Mouse (Mus musculus) spleen, adult 2 months (tissue): ENCODE measurements around the gene Socs3. TPM values are rescaled to one million over a fixed set of nuclear protein-coding genes. Genes with fewer than 3 reads are reported as not detected.

Source experiments
- DNase-seq, 2 experiments: peaks; one replicate each; pipeline versions ENCODE4 v3.0.0 to v3.0.0-alpha.2; 2012 to 2021; ENCODE audit warnings: low spot score in 2 of 2, low read depth in 1 of 2
- H3K27ac ChIP-seq: fragments of 200-500 bp; 2 replicates; pipeline ENCODE4 v1.5.1; 2012; ENCODE audit warnings: low read length, inconsistent platforms; ENCODE audit not compliant: insufficient read depth
- H3K27me3 ChIP-seq: fragments of 200-500 bp; 2 replicates; pipeline ENCODE4 v1.6.1; 2012; ENCODE audit warnings: mild to moderate bottlenecking, moderate library complexity, low read length, inconsistent platforms; ENCODE audit not compliant: control insufficient read depth, insufficient read depth
- H3K36me3 ChIP-seq: fragments of 200-500 bp; 2 replicates; pipeline ENCODE4 v1.6.1; 2012; ENCODE audit warnings: mild to moderate bottlenecking, low read length, inconsistent platforms; ENCODE audit not compliant: control insufficient read depth, insufficient read depth
- H3K4me1 ChIP-seq: fragments of 200-500 bp; 2 replicates; pipeline ENCODE4 v1.6.1; 2011; ENCODE audit warnings: inconsistent platforms; ENCODE audit not compliant: control insufficient read depth, insufficient read depth, insufficient read length
- H3K4me3 ChIP-seq: fragments of 200-500 bp; 2 replicates; pipeline ENCODE4 v1.5.1; 2011; ENCODE audit warnings: mild to moderate bottlenecking, inconsistent platforms; ENCODE audit not compliant: insufficient read depth, insufficient read length; ENCODE audit errors: extremely low read depth
- CTCF ChIP-seq: fragments of 200-500 bp; IDR thresholded peaks from 2 replicates; pipeline ENCODE4 v1.5.1; 2011; ENCODE audit warnings: mild to moderate bottlenecking, inconsistent platforms; ENCODE audit not compliant: insufficient read depth, insufficient read length, insufficient replicate concordance; ENCODE audit errors: extremely low read depth
- POLR2A ChIP-seq: fragments of 200-500 bp; IDR thresholded peaks from 2 replicates; pipeline ENCODE4 v1.6.1; 2011; ENCODE audit warnings: low read depth, low read length, inconsistent platforms
- WGBS: fragments of 180-500 bp; shearing (Covaris S2); methylation state at CpG from one replicate; pipeline ENCODE4 v1.1.7; 2018; 5-methylcytosine and 5-hydroxymethylcytosine counted together
- polyA plus RNA-seq: library from polyadenylated mRNA; depleted of rRNA; stranded (reverse); fragments of >200 nt; gene quantifications from 2 replicates; pipeline ENCODE4 v1.2.3, GENCODE M21; 2012

Gene Socs3
- polyA plus RNA-seq, 1 experiment: 22.0 TPM

DNA sequence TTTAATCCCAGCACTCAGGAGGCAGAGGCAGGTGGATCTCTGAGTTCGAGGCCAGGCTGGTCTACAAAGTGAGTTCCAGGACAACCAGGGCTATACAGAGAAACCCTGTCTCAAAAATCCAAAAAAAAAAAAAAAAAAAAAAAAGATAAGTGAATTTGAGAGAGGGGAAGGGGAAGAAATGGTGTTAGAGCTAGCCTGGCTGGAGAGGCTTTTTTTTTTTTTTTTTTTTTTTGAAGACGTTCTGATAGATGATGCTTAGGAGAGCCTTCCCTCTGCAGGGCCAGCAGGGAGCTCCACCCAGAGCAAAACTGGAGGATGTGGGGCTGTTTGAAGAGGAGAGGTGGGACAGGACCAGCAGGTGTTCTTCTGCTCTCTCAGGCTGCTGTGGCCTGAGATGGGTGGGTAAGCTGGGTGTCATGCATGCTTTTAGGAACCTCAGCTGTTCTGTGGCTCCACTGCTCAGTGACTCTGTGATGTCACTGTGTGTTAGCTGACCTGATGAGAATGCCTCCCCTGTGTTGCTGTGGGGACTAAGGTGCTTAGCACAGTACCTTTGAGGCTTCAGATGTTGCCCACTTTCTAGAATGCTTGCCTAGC lies 1.9 kb upstream of the Socs3 start:
- Histone ChIP-seq H3K4me3 (no peak overlapping the region), H3K27ac (no peak overlapping the region), H3K4me1 (peaks cover 31% of the 10 kb centered on the region), H3K27me3 (peaks cover 9% of the 10 kb centered on the region), H3K36me3 (peaks cover 9% of the 10 kb centered on the region)
- WGBS: 70% methylated on average over 2 of the region's 2 CpGs
- TF ChIP-seq CTCF (no peak), POLR2A (no peak)
- no peak for DNase-seq

DNA sequence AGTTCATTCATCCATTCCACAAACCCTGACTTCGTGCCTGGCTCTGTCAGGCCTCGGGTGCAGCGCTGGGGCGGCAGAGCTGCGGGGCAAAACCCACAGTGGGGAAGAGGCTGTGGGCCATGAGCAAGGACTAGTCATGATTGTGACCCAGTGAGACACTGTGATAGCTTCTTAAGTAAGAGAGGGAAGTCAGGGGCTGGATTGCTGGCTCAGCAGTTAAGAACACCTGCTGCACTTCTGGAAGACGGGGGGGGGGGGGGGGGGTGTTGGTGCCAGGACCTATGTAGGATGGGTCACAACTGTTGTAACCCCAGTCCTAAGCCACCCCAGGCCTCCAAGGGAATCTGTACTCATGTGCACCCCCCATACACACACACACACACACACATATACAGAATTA lies 1.3 kb upstream of the Socs3 start:
- H3K4me3 ChIP-seq: no peak overlapping the region
- TF ChIP-seq CTCF (no peak), POLR2A (no peak)
- H3K4me1 ChIP-seq: peaks cover 32% of the 10 kb centered on the region
- H3K27ac ChIP-seq: no peak overlapping the region
- peaks cover 11% of the 10 kb centered on the region for H3K36me3 ChIP-seq
- H3K27me3 ChIP-seq: peaks cover 9% of the 10 kb centered on the region
- WGBS: 74% methylated on average over 6 of the region's 6 CpGs
- no peak for DNase-seq

DNA sequence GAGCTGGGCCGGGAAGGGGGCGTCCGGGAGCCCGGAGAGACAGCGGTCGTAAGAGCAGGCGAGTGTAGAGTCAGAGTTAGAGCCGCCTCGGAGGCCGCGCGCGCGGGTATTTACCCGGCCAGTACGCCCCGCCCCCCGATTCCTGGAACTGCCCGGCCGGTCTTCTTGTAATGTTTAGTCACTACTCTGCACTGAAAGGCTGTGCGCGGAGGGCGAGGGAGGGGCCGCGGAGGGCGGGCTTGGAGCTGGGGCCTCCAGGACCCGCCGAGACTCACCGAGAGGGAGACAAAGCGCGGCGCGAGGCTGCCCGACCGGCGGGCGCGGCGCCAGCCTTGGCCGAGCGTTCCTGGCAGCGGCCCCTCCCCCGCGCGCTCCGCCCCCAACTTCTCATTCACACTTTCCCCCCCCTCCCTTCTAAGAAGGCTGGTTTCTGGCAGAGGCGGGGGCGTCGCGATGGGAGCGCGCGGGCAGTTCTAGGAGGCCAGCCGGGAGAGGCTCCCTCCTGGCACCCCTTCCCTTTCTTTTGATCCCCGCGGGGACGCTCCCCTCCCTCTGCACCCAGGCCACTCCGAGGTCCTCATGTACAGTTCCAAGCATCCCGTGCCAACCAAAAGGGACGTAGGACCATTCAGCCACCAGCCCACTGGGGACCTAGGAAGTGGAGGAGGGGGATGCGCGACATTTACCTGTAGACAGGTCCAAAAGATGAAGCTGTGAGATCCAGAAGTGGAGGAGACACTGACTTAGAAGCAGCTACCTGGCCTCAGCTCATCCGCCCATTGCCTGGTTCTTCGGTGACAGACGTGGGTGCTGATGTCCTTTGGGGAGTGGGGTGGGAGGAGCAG lies 525 bp downstream of the Socs3 start:
- peak; percentile 60 to 80 for DNase-seq
- peak overlapping the region; percentile 82 for H3K27ac ChIP-seq
- H3K4me3 ChIP-seq: peak overlapping the region; percentile 76
- under 1% methylated on average over 45 of the region's 65 CpGs for WGBS
- peaks cover 9% of the 10 kb centered on the region for H3K27me3 ChIP-seq
- peaks cover 29% of the 10 kb centered on the region for H3K4me1 ChIP-seq
- peaks cover 11% of the 10 kb centered on the region for H3K36me3 ChIP-seq
- peak; percentile 46 for TF ChIP-seq POLR2A
- no peak for TF ChIP-seq CTCF

DNA sequence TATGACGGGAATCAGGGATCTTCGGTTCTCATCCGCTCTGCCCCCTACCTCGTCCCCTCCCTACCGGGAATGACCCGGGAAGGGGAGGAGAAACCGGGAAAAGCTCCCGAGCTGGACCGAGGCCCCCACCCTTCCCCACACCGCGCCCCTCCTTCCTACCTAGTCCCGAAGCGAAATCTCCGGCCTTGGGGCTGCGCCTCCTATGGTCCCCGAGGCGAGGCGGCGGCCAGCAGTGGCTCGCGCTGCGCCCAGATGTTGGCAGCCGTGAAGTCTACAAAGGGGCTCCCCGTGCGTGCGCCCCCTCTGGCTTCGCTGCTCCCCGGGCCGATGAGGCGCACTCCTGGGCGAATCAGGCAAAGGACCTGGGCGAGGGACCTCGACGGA lies 1.1 kb downstream of the Socs3 start:
- TF ChIP-seq POLR2A: no peak
- TF ChIP-seq CTCF: no peak
- H3K36me3 ChIP-seq: peaks cover 11% of the 10 kb centered on the region
- H3K4me1 ChIP-seq: peaks cover 34% of the 10 kb centered on the region
- no peak for DNase-seq
- H3K4me3 ChIP-seq: peak overlapping the region; percentile 76
- 0% methylated on average over 34 of the region's 34 CpGs for WGBS
- peaks cover 9% of the 10 kb centered on the region for H3K27me3 ChIP-seq
- peak overlapping the region; percentile 82 for H3K27ac ChIP-seq

DNA sequence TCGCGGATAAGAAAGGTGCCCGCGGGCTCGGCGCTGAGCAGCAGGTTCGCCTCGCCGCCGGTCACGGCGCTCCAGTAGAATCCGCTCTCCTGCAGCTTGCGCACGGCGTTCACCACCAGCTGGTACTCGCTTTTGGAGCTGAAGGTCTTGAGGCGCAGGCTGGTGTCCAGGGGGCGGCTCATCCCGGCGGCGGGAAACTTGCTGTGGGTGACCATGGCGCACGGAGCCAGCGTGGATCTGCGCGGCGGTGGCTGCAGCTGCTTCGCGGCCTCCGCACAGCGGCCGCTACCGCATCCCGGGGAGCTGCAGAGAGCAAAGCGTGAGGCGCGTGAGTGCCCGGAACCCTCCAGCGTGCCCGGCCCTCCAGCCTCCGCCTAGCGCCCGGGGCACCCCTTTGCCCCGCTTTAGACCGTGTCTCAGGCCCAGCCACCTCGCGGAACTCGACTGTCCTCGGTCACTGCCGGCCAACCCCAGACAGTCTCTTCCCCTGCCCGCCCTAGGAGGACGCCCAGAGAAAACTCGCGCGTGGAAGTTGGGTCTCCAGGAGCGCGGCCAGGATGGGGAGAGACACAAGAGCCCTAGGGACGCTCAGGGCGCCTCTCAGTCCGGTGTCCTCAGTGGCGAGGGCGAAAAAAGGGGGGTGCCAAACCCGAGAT lies 1.7 kb downstream of the Socs3 start:
- H3K27ac ChIP-seq: peak overlapping the region; percentile 82
- peak overlapping the region; percentile 76 for H3K4me3 ChIP-seq
- H3K27me3 ChIP-seq: peaks cover 9% of the 10 kb centered on the region
- TF ChIP-seq CTCF (peak; percentile 1; the same call in 1 of the 2 replicates), POLR2A (no peak)
- WGBS: 7% methylated on average over 63 of the region's 64 CpGs
- peaks cover 11% of the 10 kb centered on the region for H3K36me3 ChIP-seq
- peaks cover 40% of the 10 kb centered on the region for H3K4me1 ChIP-seq
- no peak for DNase-seq

DNA sequence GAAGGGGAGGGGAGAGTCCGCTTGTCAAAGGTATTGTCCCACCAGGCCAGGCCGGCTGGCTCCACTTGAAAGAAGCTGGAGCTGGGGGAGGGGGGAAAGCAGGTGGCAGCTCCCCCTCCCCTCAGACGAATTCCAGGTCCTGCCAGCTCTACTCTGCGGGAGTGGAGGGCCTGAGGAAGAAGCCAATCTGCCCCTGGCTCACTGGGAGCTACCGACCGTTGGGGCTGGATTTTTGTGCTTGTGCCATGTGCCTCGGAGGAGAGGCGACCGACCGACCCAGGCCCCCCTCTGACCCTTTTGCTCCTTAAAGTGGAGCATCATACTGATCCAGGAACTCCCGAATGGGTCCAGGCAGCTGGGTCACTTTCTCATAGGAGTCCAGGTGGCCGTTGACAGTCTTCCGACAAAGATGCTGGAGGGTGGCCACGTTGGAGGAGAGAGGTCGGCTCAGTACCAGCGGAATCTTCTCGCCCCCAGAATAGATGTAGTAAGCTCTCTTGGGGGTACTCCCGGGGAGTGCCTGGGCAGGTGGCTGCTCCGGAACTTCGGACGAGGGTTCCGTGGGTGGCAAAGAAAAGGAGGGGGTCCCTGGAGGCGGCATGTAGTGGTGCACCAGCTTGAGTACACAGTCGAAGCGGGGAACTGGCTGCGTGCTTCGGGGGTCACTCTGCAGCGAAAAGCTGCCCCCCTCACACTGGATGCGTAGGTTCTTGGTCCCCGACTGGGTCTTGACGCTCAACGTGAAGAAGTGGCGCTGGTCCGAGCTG lies 2.4 kb downstream of the Socs3 start:
- H3K36me3 ChIP-seq: peaks cover 11% of the 10 kb centered on the region
- peak overlapping the region; percentile 82; the same call in 1 of the 2 replicates for H3K27ac ChIP-seq
- DNase-seq: no peak
- peaks cover 9% of the 10 kb centered on the region for H3K27me3 ChIP-seq
- H3K4me3 ChIP-seq: peak overlapping the region; percentile 76
- TF ChIP-seq CTCF (no peak), POLR2A (no peak)
- peaks cover 42% of the 10 kb centered on the region for H3K4me1 ChIP-seq
- 64% methylated on average over 34 of the region's 34 CpGs for WGBS
